Mouse (Mus musculus): ENCODE measurements around the gene Chn2.

DNA sequence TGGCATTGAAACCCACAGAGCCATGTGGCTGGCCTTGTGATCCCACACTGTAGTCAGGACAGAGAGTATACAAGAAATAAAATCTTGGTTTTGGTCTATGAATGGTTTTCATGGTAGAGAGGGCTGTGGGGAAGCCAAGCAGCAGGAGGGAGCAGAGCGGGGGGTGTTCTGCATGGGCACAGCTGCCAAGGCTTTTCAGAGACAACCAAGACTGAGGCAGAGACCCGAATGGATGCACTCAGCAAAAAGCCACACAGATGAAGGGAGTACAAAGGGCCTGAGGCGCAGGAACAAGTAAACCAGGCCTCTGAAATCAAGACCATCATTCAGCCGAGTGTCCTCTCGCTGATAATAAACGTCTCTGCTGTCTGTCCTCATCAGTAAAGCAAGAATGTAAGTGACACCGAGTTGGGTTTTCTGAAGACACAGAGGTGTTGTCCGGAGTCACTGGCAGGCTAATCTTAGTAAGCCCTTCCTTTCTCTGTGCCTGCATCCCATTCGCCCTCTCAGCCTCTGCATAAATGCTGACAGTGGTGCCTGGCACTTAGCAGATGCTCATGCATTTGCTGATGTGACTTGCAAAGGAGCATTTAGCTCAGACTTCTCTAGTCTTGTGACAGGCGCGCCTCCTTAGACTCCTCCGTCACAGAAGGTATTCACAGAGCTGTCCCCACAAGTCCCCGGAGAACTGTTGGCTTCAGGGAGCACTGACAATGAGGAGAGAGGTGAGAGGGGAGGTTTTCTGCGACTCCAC is 144.6 kb downstream of the Chn2 start:
- no peak for TF ChIP-seq CTCF (IDR thresholded peaks at IDR 0.05; ENCODE audit: borderline replicate concordance, extremely low read depth, insufficient read depth, insufficient read length)
- no peak for TF ChIP-seq POLR2A (IDR thresholded peaks at IDR 0.05; ENCODE audit: borderline replicate concordance, extremely low read depth, insufficient read depth, insufficient read length, poor library complexity, severe bottlenecking)
